Mouse (Mus musculus) limb, embryonic 12.5 days (tissue): ENCODE results near the gene Banf1. TPM values are rescaled to one million over a fixed set of nuclear protein-coding genes. Genes with fewer than 3 reads are reported as not detected.
"Not testable (repeated sequence)": the region's sequence is repeated elsewhere in the genome, so short reads cannot be mapped to it uniquely, and the experiment has no call there.

Experiments
- ATAC-seq: fragments of 200-750 bp; cut with Nextera tagmentation; 2 replicates; pipeline ENCODE4 v1.8.0; 2017; ENCODE audit warnings: low read depth, moderate TSS enrichment; ENCODE audit not compliant: insufficient number of reproducible peaks, insufficient read depth, low FRiP score, low TSS enrichment
- H3K27ac ChIP-seq: fragments of 300-500 bp; sonication (generic); 2 replicates; pipeline ENCODE4 v1.5.1; 2016; ENCODE audit warnings: mild to moderate bottlenecking, moderate library complexity
- H3K27me3 ChIP-seq: fragments of 300-500 bp; sonication (generic); 2 replicates; pipeline ENCODE4 v1.6.1; 2016; ENCODE audit warnings: mild to moderate bottlenecking, moderate library complexity
- H3K36me3 ChIP-seq: fragments of 300-500 bp; sonication (generic); 2 replicates; pipeline ENCODE4 v1.6.1; 2016; ENCODE audit warnings: mild to moderate bottlenecking, moderate library complexity
- H3K4me1 ChIP-seq: fragments of 300-500 bp; sonication (generic); replicated peaks from 2 replicates; pipeline ENCODE4 v1.6.1; 2016
- H3K4me2 ChIP-seq: fragments of 300-500 bp; sonication (generic); 2 replicates; pipeline ENCODE4 v1.6.1; 2016; ENCODE audit warnings: mild to moderate bottlenecking, moderate library complexity
- H3K4me3 ChIP-seq: fragments of 300-500 bp; sonication (generic); replicated peaks from 2 replicates; pipeline ENCODE4 v1.5.1; 2016; ENCODE audit warnings: mild to moderate bottlenecking
- H3K9ac ChIP-seq: fragments of 300-500 bp; sonication (generic); replicated peaks from 2 replicates; pipeline ENCODE4 v1.6.1; 2016; ENCODE audit warnings: mild to moderate bottlenecking, moderate library complexity
- H3K9me3 ChIP-seq: fragments of 300-500 bp; sonication (generic); 2 replicates; pipeline ENCODE4 v1.6.1; 2016; ENCODE audit warnings: mild to moderate bottlenecking, moderate library complexity
- WGBS: fragments of 180-500 bp; shearing (Covaris S2); methylation state at CpG from one replicate; pipeline ENCODE4 v1.1.7; 2016; 5-methylcytosine and 5-hydroxymethylcytosine counted together
- polyA plus RNA-seq: library from polyadenylated mRNA; unstranded; fragments of >200 nt; fragmentation: Nextera tagmentation; extraction: Ambion mirVana; gene quantifications from 2 replicates; pipeline ENCODE4 v1.2.1, GENCODE M21; 2016

Gene Banf1
- polyA plus RNA-seq, 1 experiment from 2014 or later = 465 TPM

- no peaks in the 10 kb centered on the region for H3K9me3 ChIP-seq
- H3K36me3 ChIP-seq = peaks cover 71% of the 10 kb centered on the region
Measured at GRCm38 (mm10) chr19:5374177-5374576, 7.2 kb upstream of the Banf1 start.

GRCm38 (mm10) chr19:5372724-5373123 is 5.8 kb upstream of the Banf1 start:
- Histone ChIP-seq H3K4me1 (peaks cover 9% of the 10 kb centered on the region), H3K4me2 (no peak overlapping the region), H3K4me3 (no peak overlapping the region), H3K27ac (no peak overlapping the region), H3K27me3 (no peaks in the 10 kb centered on the region), H3K9ac (no peak overlapping the region), H3K36me3 (peaks cover 68% of the 10 kb centered on the region), H3K9me3 (no peaks in the 10 kb centered on the region)
- WGBS = 89% methylated on average over 7 of the region's 7 CpGs
- ATAC-seq = no peak

More at GRCm38 (mm10) chr19:5374177-5374576, 7.2 kb upstream of the Banf1 start:
- Histone ChIP-seq H3K9ac (no peak overlapping the region), H3K4me3 (no peak overlapping the region), H3K4me1 (no peaks in the 10 kb centered on the region), H3K4me2 (no peak overlapping the region), H3K27me3 (no peaks in the 10 kb centered on the region), H3K27ac (no peak overlapping the region)
- 84% methylated on average over 4 of the region's 4 CpGs for WGBS
- no peak for ATAC-seq

DNA sequence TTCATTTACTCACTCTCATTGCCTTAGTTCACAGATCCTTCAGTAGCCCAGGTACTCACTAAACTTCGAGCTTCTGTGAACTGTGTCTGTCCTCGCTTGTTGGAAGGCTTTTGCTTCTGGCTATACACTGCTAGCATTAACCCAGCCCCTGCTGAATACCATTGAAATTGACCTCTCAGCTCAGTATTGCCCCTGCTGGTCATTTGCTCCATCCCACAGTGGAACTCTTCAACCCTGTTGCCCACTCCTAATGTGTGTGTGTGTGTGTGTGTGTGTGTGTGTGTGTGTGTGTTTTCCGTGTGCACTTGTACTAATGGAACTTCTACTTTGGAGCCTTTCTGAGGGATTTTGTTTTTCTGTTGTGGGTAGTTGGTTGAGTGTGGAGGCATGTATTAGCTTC is 4.0 kb upstream of the Banf1 start:
- no peak for ATAC-seq
- Histone ChIP-seq H3K9me3 (no peaks in the 10 kb centered on the region), H3K4me1 (peaks cover 13% of the 10 kb centered on the region), H3K36me3 (peaks cover 57% of the 10 kb centered on the region), H3K27me3 (no peaks in the 10 kb centered on the region), H3K9ac (no peak overlapping the region), H3K4me3 (no peak overlapping the region), H3K27ac (no peak overlapping the region), H3K4me2 (no peak overlapping the region)
- WGBS = 89% methylated on average over 3 of the region's 3 CpGs

GRCm38 (mm10) chr19:5367455-5367854 is 487 bp upstream of the Banf1 start:
- H3K27me3 ChIP-seq = no peaks in the 10 kb centered on the region
- peak overlapping the region; percentile 90 for H3K9ac ChIP-seq
- H3K36me3 ChIP-seq = peaks cover 69% of the 10 kb centered on the region
- peak overlapping the region; percentile 98 for H3K4me3 ChIP-seq
- WGBS = 9% methylated on average over 11 of the region's 11 CpGs
- no peak for ATAC-seq
- H3K4me2 ChIP-seq = peak overlapping the region; percentile 67
- peak overlapping the region; percentile 96 for H3K27ac ChIP-seq
- H3K9me3 ChIP-seq = no peaks in the 10 kb centered on the region
- H3K4me1 ChIP-seq = peaks cover 17% of the 10 kb centered on the region

DNA sequence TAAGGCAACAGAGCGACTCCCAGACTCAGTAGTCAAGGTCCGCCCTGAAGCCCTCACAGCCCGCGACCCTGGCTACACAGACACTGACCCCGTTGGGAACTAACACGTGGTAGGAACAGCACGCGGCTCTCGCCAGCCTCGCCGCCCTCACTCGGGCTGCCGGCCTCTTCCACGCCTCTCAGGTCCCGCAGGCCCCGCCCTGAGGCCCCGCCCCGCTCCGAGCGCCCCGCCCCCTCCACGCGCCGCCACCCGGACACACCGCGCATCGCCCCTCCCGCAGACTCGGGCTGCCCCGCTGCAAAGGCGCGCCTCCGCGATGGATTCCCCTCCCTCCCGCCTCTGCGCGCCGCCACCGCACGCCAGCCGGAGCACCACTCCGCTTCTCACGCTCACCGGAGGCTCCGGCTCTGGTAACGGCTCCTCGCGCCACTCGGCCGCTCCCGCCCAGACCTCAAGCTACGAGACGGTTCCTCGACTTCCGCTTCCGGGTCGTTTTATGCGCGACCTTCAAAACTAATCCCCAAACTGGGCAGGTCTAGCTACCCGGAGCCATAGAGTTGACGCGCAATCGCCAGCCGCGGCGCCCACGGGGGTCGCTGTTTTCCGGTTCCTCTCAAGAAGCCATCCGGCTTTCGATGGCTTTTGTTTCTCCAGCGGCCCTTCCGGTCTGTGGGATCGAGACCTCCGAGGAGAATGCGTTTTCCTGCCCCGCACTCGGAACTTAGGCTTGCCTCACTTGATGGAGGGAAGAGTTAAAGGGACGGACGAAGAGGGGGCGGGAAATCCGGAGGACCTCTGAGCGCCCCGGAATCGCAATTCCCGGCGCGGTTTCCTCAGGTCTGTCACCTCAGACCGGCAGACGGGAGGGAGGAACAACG is 554 bp downstream of the Banf1 start, which contains the start of gene Eif1ad:
Gene Eif1ad, plus strand, starts transcription at position 567 of the 878 bp plus-strand sequence.
- H3K27me3 ChIP-seq = no peaks in the 10 kb centered on the region
- peak within 1 kb of the TSS; percentile 90 for H3K9ac ChIP-seq
- peak within 1 kb of the TSS; percentile 96 for H3K27ac ChIP-seq
- H3K4me3 ChIP-seq = peak within 1 kb of the TSS; percentile 98
- H3K9me3 ChIP-seq = no peaks in the 10 kb centered on the region
- WGBS = under 1% methylated on average over 82 of the region's 92 CpGs
- H3K36me3 ChIP-seq = peaks cover 58% of the 10 kb centered on the region
- H3K4me2 ChIP-seq = peak within 1 kb of the TSS; percentile 67
- H3K4me1 ChIP-seq = peaks cover 17% of the 10 kb centered on the region
- ATAC-seq = peak; percentile 92

- no peaks in the 10 kb centered on the region for H3K27me3 ChIP-seq
- 21% methylated on average over 11 of the region's 11 CpGs for WGBS
- no peak for ATAC-seq
- peak overlapping the region; percentile 98 for H3K4me3 ChIP-seq
- H3K36me3 ChIP-seq = peaks cover 53% of the 10 kb centered on the region
- H3K4me2 ChIP-seq = peak overlapping the region; percentile 67
- peak overlapping the region; percentile 90 for H3K9ac ChIP-seq
- H3K27ac ChIP-seq = no peak overlapping the region
- peaks cover 17% of the 10 kb centered on the region for H3K4me1 ChIP-seq
- H3K9me3 ChIP-seq = no peaks in the 10 kb centered on the region
Measured at GRCm38 (mm10) chr19:5365751-5366150, 1.2 kb downstream of the Banf1 start.

- Histone ChIP-seq H3K36me3 (peaks cover 37% of the 10 kb centered on the region), H3K27ac (no peak overlapping the region), H3K9me3 (no peaks in the 10 kb centered on the region), H3K4me2 (no peak overlapping the region), H3K27me3 (no peaks in the 10 kb centered on the region), H3K4me3 (no peak overlapping the region), H3K9ac (no peak overlapping the region), H3K4me1 (peaks cover 17% of the 10 kb centered on the region)
- 99% methylated on average over 2 of the region's 2 CpGs for WGBS
- ATAC-seq = no peak
Measured at GRCm38 (mm10) chr19:5364124-5364523, 2.8 kb downstream of the Banf1 start.

DNA sequence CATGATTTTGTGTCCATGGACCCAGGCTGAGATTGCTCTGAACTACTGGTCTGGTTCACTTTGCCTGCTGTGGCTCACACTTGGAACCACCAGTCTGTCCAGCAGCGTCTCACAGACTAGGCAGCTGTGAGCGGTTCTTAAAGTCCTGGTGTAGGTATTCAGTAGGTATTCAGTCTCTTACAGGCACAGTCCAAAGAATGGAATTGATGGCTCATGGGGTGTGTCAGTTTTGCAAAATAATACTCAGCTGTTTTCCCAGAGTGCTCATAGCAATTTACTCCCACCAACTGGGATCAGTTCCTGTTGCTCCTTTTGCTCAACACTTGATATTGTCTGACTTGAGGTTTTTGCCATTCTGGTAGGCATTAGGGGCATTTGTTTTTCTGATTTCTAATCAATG is 4.8 kb downstream of the Banf1 start:
- H3K4me1 ChIP-seq = peaks cover 4% of the 10 kb centered on the region
- H3K27me3 ChIP-seq = no peaks in the 10 kb centered on the region
- H3K27ac ChIP-seq = no peak overlapping the region
- no peak for ATAC-seq
- H3K4me2 ChIP-seq = no peak overlapping the region
- peaks cover 26% of the 10 kb centered on the region for H3K36me3 ChIP-seq
- 81% methylated on average over 2 of the region's 2 CpGs for WGBS
- no peaks in the 10 kb centered on the region for H3K9me3 ChIP-seq
- H3K9ac ChIP-seq = no peak overlapping the region
- H3K4me3 ChIP-seq = no peak overlapping the region

GRCm38 (mm10) chr19:5356080-5356479 is 10.9 kb downstream of the Banf1 start:
- Histone ChIP-seq H3K27me3 (no peaks in the 10 kb centered on the region), H3K9me3 (no peaks in the 10 kb centered on the region), H3K27ac (no peak overlapping the region), H3K9ac (no peak overlapping the region), H3K36me3 (no peaks in the 10 kb centered on the region), H3K4me3 (no peak overlapping the region), H3K4me2 (no peak overlapping the region), H3K4me1 (no peaks in the 10 kb centered on the region)
- ATAC-seq = no peak
- WGBS = no CpG with 5 or more reads among the region's 1 CpGs

- Histone ChIP-seq H3K4me1 (peaks cover 6% of the 10 kb centered on the region; the same call in 1 of the 2 replicates), H3K27ac (no peak overlapping the region), H3K4me3 (no peak overlapping the region), H3K36me3 (no peaks in the 10 kb centered on the region), H3K27me3 (peaks cover 19% of the 10 kb centered on the region), H3K9me3 (no peaks in the 10 kb centered on the region), H3K4me2 (no peak overlapping the region), H3K9ac (no peak overlapping the region)
- 89% methylated on average over 2 of the region's 2 CpGs for WGBS
- no peak for ATAC-seq
Measured at GRCm38 (mm10) chr19:5353609-5354008, 13.4 kb downstream of the Banf1 start.

GRCm38 (mm10) chr19:5349502-5349873 is 17.5 kb downstream of the Banf1 start, which contains the start of gene Cst6:
TSS of gene Cst6 (minus strand) at chr19:5349574.
- Histone ChIP-seq H3K9ac (peak within 1 kb of the TSS; percentile 58), H3K4me2 (peak within 1 kb of the TSS; percentile 72), H3K4me3 (peak within 1 kb of the TSS; percentile 42), H3K27me3 (peaks cover 31% of the 10 kb centered on the region)
- ATAC-seq, H3K27ac ChIP-seq, H3K4me1 ChIP-seq, H3K9me3 ChIP-seq, H3K36me3 ChIP-seq: not testable (repeated sequence)
- 58% methylated on average over 6 of the region's 6 CpGs for WGBS
